Mouse (Mus musculus) layer of hippocampus, postnatal 25 days (tissue): ENCODE measurements around the gene Gls. TPM values are rescaled to one million over a fixed set of nuclear protein-coding genes. Genes with fewer than 3 reads are reported as not detected.
A peak's percentile ranks its signal among the peaks of the same experiment; 100 is the strongest.

Experiments
- DNase-seq, 2 experiments: peaks; one replicate each; pipeline ENCODE4 v3.0.0; 2022; ENCODE audit warnings: mixed read lengths in 2 of 2, low spot score in 1 of 2; ENCODE audit errors: extremely low spot score in 1 of 2
- total RNA-seq, 2 experiments: library from RNA; stranded (reverse); gene quantifications; 2 replicates each; pipeline ENCODE4 v1.2.3; 2021

The Gls gene
- total RNA-seq, 2 experiments from 2014 or later, result 364 to 381 TPM

DNA sequence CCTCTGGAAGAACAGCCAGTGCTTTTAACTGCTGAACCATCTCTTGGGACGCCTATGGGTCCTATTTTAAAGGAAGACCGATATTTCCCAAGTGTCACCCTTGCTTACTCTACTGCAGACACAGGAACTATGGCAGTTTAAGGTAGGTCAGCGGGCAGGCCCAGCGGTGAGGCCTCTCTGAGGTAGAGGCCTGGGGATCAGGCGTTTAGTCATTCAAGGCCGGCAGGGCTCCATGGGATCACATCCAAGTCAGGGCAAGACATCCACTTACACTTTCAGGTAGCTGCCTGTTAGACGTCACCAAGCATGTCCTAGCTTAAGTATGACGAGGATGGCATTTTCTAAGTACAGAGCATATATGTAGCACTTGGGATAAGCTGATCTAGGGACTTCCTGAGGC, 71.9 kb downstream of the Gls start:
- peak in 1 of 2 experiments; percentile 3 for DNase-seq

DNA sequence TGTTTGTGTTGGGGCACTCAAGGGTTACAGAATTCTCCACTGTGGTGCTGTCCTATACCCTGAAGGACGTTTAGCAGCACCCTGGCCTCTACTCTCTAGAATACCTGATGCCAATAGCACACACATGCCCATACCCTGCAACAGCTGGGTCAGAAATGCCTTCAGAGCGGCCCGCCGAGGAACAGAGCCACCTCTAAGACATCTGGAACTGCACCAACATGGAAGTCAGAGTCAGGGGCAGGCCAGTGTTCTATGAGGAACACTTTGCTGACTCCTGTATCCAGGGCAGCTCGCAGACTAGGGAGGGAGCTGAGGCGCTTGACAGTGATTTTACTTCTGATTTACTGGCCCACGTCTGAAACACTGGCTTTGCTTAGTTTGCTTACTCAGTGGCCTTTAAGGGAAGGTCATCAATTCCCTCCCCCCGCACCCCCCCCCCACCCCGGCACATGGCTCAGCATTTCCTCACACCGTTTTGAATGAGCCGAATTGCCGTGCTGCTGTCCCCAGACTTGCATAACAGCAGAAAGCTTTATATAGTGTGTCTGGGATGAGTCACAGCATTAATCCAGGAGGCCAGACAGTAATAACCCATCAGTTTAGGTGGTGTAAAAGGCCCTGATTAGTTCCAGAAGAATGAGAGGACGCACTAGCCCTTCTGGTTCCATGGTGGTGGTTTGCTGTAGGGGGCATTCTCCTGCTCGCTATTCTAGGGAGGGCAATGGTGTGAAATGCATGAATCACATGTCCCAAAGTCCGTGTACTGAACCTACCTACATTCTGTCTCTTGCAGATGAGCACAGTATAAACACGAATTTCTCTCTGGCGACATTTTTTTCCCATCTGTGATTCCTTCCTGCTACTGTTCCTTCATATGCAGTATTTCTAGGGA, 74.3 kb downstream of the Gls start:
- no peak for DNase-seq

DNA sequence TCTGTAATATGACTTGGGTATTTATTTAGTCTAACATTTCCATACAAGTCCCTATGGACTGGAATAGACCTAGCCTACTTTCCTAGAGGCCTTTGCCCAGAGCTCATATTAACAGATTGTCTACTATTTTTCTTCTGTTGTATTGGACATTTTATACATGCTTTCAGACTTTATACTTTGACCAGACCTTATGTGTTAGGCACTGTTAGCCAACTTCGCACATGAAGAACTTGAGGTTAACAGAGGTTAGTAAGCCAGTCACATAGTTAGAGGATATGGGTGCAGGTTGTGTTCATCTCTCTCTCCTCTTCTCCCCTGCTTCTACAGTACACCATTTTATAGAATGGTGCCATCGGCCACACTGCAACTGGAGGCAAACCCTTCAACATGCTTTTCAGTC, 75.0 kb downstream of the Gls start:
- DNase-seq, result no peak

DNA sequence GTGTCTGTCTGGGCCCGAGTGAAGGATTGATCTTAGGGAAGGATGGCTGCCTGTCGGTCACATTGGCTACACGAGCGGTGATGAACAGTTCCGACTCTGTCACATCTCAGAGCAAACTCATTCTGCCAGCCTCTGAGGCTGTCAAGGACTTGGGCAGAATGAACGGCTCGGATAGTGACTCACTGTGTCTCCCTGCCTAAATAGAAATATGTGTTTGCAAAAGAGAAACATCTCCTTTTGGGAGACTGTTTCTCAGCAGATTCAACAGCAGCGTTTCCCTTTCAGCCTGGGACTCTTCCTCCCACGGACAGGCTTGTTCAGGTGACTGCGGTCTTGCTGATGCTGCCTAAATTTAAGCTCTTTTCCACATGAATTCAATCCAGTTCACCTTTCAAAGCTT, 76.7 kb downstream of the Gls start:
- no peak for DNase-seq

DNA sequence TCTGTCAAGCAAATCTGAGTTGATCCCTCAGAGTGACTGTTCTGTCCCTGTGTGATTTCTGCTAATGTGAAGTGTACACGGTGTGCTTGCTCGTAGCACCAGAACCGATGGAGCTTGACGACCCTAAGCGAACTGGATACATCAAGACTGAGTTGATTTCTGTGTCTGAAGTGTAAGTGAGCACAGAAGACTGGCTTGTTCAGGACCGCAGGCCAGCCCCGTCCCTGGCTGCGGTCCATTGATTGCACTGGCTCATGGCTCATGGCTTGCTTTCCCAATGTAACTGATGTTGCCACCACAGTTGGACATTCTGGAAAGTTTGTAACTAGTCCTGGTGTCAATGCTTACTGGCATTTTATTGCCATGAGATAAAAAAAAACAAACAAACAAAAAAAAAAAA, 78.1 kb downstream of the Gls start:
- no peak for DNase-seq

DNA sequence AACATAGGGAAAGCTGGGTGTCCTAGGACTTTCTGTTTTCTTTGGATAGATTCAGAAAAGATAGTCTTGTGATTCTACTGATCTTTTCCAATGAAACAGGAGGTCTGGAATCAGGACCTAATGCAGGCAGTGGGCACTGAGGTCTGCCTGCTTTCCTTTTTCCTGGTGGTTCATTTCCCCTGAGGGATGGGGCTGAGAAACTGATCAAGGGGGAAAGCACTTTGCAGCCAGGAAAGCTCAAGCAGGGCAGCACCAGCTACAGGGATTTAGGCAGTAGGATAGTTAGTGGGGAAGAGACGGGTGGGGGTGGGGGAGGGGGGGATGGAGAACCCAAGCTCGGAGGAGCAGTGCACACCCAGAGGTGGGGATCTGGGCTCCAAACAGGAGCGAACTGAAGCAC, 80.1 kb downstream of the Gls start:
- DNase-seq, result no peak

DNA sequence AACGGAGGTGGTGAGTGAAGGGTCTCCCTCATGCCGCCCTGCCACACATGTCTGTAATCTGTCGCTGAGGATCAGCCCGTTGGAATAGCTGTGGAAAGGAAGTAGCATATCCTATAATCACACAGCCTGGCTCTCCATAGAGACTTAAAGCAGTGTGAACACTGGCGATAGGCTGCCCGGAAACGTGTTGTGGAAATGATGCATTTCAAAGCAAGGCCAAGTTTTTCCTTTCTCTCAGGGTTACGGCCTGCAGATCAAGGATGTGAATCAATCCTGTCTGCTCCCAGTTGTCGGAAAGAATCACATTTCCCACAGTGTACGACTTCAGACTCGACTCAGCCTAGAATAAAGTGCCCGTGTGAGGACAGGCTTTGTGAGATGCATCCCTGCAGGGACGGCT, 80.7 kb downstream of the Gls start:
- no peak for DNase-seq

DNA sequence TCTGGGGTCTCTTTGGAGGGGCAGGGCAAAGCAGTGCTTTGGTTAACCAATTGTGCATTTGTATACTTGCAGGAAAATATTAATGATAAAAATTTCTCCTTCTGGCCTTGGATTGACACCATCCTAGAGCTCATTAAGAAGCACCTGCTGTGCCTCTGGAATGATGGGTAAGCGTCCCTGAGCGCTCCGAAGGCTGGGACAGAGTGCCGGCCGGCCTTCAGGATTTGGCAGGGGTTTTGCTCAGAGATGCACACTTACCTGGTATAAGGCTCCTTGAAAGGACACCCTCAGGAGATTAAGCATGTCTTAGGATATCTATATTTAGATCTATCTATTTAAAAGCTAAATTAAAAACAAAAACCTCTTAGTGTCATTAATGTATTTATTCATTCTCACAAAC, 81.9 kb downstream of the Gls start:
- DNase-seq, result no peak

DNA sequence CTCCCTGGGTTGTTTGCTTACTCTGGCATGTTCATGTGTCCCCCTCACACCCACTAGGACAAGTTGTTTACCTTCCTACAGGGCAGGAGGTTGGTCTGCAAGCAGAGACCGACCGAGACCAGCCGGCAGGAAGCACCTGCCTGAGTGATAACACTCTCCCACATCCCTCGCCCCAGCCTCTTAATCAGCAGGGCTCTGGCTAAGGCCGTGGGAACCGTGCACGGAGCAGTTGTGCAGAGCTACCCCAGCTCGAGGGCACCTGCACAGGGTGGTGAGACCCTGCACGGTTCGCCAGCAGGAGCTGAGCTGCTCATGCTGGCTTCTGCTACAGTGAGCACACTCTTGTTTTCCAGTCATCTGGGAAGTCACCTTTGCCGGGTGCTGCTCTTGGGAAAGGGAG, 82.4 kb downstream of the Gls start:
- no peak for DNase-seq

DNA sequence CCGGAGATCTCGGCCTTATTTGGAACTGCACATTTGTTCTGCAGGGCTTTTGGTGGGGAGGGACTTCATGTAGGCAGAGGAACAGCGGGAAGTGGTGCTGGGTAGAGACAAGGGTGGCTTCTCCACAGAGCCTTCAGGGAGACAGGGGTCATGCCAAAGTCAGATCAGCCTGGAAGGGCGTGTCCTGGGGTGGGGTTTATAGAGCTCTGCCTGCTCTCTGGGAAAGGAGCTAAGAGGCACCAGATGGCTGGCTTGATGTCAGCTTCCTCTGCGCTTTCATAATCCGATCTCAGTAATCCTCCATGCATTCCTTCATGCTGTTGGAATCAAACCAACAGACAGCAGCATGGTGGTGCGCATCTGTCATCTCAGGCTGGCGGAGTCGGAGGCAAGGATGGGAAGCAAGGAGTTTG, 83.1 kb downstream of the Gls start:
- peak; percentile 29 to 49 for DNase-seq

DNA sequence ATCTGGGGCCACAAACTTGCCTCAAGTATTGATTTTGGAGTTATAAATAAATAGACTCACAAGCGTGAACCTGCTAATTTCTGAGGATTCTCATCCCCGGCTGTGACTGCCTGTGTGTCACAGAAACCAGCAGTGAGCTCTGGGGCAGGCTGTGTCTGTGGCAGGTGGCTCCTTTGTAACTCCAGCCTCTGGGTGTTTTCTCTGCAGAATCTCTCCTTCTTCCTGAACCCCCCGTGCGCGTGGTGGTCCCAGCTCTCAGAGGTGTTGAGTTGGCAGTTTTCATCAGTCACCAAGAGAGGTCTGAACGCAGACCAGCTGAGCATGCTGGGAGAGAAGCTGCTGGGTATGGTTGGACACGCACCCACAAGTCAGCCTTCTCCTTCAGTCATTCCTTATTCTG, 84.3 kb downstream of the Gls start:
- no peak for DNase-seq

DNA sequence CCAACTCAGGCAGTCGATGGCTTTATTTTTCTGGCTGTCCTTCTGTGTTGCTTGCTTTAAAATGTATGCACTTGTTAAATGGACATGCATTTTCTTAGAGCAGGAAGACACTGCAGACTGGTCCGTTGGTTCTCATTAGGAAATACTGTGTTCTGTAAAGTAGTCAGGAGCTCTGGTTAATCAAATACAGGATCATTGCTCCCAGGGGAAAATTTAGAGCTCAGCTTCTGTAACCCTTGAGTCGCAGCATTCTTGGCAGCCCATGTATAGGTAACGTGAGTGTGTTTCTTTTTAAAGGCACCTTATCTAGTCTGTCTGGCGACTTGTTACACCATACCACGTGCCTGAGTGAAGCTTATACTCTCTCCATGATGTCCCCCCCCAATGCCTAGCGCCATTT, 84.9 kb downstream of the Gls start:
- DNase-seq, result no peak

DNA sequence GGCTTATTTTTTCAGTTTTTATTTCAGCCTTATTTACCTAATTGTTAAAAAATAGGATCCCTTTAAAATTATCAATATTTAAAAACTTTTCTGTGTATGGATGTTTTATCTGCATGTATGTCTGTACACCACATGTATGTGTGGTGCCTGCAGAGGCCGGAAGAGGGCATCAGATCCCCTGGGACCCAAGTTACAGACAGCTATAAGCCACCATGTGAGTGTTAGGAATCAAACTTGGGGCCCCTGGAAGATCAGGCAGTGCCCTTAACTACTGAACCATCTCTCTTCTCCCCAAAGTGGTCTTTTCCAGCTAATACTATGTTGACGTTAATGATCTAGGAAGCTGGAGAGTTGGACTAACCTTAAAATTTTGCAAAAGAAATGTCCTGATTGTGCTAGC, 85.6 kb downstream of the Gls start:
- no peak for DNase-seq

DNA sequence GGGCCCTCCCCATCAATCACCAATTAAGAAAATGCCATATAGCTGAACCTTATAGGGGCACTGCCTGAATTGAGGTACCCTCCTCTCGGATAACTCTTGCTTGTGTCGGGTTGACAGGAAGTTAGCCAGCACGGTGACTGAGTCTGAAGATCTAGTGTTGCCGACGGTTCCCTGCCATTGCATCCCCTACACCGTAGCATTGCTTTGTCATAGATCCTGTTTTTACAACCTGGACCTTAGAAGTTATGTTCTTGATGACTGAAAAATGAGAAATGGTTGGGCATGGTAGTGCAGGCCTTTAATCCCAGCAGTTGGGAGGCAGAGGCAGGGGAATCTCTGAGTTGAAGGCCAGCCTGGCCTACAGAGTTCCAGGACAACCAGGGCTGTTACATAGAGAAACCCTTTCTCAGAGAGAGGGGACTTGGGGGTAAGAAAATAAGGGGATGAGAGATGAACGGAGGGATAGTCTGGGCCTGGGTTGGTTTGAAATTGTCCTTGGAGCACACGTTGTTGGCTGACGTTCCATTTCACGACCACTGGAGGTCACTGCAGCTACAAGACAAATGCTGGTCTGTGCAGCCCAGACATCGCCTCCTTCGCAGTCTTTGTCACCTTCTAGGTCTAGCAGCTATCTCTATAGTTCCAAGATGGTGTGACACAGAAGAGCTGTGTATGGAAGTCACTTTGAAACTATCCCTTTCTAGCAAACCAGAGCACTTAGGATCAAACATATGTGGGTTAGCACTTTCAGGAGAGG, 86.6 kb downstream of the Gls start:
- peak in 1 of 2 experiments; percentile 64 for DNase-seq

DNA sequence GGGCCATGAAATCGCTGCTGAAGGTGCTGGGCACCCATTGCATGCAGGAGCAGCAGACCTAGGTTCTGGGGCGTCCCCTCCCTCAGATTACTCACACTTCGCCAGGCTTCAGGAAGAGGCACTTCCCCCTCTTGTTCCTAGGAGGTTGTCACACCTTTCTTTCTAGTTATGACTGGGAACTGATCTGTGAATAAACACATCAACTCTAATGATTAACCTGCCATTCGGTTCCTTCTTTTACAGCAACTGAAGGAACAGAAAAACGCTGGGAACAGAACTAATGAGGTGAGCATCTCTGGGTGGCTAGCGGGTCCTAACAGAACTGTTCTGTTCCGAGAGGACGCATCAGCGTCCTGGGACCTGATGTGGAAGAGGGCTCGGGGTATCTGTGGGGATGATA, 88.1 kb downstream of the Gls start:
- DNase-seq, result no peak

DNA sequence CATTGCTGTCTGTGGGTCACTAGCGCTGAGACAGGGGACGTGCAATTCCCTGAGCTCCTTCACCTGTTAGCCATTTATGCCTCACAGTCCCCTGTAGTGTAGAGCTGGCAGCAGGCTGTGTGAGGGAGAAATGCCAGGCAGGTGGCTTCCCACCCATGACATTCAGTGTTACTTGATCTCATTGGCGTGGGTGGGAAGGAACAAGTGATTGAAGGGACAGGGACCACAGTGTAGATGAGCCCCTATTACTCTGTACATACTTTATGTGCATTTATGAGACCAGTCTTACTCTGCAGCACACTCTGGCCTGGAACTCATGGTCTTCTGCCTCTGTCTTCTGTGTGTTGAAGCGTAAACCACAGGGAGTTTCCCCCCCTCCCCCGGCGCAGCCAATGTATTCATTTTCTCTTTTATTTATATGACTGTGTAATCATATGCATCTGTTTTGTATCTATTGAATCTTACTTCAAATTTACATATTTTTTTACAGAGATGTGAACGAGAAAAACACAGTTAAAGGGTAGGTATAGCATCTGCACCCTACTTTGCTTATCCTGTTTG, 89.4 kb downstream of the Gls start:
- no peak for DNase-seq

DNA sequence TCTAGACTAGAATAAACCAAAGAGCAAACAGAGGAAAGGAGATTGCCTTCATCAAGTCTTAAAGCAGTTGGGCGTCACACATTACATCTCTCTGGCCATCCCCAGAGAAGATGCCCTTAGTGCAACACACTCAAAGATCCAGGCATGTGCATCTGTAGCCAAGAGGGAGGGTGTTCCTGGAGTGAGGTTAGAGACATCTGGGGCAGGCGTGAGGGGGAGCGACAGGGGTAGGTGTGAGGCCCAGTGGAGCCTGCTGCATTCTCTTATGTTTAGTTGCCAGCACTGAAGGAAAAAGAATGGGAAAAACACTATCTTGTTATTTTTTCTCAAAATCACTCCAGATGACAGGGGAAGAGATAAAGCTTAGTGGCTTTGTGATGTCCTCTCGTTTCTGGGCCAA, 89.8 kb downstream of the Gls start:
- DNase-seq, result no peak

DNA sequence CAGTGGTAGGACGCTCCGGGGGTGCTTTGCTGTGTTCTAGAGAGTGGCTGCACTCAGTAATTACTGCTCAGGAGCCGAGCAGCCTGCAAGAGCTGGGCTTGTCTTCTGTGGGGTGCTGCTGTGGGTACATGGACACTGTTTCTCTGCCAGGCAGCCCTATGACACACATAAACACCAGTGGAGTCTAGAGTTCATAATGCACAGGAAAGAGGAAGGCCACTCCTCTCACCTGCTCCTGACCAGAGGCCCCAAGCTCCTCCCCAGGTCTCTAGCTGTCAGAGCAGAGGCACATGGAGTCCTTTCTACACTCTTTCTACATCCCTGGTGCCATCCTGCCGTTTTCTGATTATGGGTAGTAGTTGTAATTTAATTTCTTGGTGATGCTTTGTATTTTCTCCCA, 90.9 kb downstream of the Gls start:
- no peak for DNase-seq

DNA sequence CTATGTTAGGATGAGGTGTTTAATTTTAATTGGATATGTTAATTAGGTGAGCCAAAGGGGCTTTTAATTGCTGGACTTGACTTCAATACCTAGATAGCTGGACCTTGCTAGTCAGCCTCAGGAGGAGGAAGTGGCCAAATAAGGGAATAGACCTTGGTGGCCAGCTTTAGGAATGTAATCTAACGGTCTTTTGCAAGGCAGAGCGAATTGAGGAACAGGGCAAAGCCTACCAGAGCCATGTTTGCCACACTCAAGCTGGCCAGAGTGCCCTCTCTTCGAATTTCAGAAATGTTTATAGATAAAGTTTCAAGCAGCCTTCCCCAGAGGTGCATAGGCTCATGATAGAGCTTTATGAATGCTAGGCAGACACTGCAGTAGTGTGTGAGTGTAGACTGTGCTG, 91.5 kb downstream of the Gls start:
- DNase-seq, result no peak

DNA sequence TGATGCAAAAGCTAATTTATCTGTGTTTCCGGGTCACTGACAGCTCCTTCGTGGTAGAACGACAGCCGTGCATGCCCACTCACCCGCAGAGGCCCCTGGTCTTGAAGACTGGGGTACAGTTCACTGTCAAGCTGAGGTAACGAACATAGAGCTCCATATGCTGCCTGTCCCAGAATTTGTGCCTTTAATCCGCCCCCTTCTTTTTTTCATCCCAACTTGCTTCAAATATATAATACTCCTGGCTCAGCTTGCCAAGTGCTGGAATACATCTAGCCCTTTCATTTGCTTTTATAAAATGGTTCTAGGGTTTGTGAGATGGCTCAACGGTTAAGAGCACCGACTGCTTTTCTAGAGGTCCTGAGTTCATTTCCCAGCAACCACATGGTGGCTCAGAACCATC, 92.5 kb downstream of the Gls start:
- no peak for DNase-seq

DNA sequence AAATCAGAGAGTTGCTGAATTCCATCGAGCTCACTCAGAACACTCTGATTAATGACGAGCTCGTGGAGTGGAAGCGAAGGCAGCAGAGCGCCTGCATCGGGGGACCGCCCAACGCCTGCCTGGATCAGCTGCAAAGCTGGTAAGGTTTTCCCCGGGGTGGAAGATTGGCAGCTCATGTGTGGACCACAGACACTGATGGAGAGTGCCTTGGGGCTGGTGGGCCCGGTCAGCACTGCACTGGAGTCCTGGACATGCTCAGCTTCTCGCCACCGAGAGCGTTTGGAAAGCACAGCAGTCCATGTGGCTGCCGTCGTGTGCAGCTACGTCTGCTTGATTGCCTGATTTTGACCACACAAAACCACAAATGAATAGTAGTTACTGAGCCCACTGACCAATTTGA, 95.7 kb downstream of the Gls start:
- no peak for DNase-seq

DNA sequence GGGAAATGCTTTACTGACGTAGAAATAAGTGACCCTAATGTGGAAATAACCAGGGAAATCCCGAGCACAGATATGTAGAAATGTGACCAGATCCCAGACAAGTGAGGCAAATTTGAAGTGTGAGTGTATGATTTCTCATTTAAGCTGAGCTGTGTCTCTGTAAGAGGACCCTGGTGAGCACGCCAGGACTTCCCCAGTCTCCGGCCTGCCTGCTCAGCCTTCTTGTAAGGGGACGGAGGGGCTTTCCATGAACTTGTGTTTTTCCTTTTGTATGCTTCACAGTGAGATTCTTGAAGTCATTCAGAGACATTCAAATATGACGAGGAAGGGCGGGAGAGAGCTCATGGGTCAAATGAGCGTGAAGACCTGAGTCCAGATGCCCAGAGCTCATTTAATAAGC, 99.8 kb downstream of the Gls start:
- DNase-seq, result no peak
